Mouse (Mus musculus) lung, postnatal 4 days (tissue): ENCODE measurements around the gene Rgs14.

ENCODE experiments used
- DNase-seq, 2 experiments: peaks; one replicate each; pipeline ENCODE4 v3.0.0; 2021

The Rgs14 gene

DNA sequence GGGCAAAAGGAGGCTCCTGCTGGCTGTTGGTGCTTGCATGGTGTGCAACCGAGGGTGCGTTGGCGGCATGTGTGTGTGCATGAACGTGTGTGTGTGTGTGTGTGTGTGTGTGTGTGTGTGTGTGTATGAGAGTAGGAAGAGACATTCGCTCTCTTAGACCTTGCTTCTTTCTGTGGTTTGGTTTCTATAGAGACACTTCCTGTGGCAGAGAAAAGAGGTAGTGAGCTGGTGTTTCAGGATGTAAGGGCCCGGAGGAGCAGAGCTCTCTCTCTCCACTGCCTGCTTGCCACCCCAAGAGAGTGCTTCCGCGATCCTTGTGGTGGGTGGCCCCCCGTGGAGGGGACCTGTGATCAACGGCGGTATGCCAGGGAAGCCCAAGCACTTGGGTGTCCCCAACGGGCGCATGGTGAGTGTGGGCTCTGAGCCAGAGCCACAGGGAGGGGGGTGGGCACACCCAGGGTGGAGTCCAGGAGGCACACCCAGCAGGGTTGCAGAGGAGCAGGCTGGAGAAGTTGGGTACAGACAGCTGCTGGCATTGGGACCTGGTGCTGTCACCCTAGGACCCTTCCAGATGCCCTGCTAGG is at the start of gene Rgs14:
Gene Rgs14 (plus strand): TSS at position 202 of the 584 bp plus-strand sequence.
- DNase-seq = peak; percentile 53 to 61

DNA sequence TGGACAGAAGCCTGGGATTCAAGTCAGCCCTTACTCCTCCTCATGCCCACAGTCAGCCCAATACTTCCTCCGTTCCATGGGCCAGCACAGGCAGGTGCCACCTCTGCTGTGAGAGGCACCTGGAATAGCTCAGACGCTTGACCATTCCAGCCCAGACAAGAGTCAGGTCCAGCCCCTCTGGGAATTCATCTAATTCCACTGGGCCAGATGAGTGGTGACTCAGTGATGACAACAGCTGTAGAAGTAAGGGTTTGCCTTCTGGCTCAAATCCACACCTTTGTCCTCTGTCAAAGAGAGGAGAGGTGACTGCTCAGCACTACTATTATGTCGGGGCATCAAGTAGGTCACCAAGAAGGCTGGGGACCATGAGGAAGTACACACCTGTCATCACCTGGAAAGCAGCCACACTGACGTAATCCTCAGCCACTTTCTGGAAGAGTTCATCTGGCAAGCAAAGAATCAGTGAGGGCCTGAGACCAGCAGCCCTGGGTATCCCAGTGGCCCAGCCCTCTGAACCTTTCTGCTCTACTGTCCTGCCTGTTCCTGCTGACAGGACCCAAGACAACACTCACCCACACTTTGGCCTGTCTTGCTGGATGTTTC is 49.5 kb upstream of the Rgs14 start, which contains the start of gene Prelid1:
Gene Prelid1 (plus strand): TSS at position 570 of the 603 bp plus-strand sequence.
- DNase-seq = no peak

DNA sequence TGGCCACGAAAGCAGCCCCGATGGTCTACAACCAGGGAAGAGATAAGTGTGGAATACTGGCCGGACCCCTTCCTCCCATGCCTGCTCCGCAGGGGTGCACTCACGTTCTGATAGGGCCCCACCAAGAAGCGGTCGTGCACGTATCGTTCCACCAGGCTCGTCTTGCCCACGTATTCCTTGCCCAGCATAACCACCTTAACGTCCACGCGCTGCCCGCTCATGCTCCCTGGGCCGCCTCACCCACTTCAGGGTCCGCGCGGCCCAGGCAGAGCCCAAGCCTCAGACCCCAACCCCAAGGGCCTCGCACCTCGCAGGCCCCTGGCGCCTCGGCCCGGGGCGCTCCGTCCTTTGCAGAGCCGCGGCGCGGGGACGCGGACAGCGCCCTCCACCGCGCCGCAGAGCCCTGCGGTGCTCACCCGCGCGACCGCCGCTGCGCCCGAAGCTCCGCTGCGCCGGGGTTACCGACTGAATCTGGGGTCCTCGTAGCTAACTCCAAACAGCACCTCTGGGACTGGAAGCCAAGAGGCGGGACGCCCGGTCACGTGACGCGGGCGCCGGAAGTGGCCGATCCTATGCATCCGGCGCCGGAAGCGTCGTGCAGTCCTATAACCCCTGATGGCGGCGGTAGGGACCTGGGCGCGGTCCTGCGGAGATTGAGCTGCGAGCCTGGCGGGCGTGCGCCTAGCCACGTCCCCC is 48.0 kb upstream of the Rgs14 start, which contains the start of gene Rab24:
Gene Rab24 (minus strand): TSS at position 513 of the 696 bp plus-strand sequence.
- peak; percentile 92 to 94 for DNase-seq

DNA sequence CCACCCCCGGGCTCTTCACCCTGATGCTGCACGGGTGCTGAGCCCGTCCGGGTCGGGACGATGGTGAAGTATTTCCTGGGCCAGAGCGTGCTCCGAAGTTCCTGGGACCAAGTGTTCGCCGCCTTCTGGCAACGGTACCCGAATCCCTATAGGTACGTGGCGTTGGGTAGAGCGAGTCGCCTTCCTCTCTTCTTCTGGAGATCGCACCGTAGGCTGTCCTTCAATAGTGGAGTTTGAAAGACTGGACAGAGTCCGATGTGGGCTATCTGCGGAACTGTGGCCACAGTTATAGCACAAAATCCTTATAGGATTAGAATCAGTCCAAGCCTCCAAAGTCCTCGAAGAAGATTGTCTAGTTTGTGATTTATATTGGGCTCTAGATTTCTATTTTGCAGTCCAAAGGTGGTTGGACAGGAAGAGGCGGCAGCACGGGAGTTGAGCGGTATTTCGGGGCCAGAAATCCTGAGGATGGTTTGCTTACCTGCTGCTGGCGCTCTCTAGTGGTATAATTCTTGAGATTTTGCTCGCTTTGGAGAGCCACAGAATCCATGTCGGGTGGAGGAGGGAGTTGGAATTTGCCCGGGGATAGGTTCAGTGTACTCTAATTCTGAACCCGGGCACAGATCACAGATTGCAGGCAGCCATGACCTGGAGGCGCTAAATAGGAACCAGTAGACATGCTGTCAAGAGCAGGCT is 47.3 kb upstream of the Rgs14 start:
- peak in 1 of 2 experiments; percentile 57 for DNase-seq

DNA sequence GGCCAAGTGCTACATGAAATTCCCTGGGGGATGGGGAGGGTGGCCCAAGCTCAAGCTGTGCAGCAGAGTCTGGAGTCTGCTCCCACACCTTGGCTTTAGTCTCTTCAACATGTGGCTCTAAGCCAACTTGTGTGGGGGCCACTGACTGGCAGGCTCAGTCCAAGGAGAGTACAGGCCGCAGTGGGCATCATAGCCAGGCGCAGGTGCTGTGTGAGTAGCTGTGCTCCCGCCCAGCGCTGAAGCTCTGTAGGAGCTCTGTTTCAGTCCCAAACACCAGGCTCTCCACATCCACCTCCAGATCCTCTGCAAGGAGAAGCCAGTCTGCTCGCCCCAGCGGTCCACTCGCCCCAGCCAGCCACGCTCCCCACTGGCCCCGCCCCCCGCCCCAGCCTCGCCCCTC is 43.9 kb upstream of the Rgs14 start:
- DNase-seq = peak in 1 of 2 experiments; percentile 28

DNA sequence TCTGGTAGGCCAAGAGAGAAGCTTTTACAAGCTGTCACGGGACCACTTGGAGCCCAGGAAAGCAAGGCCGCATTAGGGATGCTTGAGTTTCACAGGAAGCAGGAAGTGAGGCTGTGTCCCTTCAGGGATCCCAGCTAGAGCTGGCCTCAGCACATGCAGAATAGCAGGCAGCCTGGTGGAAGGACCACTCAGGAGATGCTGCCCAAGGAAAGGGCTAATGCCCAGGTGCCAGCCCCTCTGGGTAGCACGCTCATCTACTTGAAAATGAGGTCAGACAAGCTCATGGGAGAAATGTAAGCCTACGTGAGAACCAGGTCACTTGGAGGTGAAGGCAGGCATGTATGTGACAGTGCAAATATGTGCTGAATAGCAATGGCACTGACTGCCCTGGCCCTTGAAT is 42.4 kb upstream of the Rgs14 start:
- peak in 1 of 2 experiments; percentile 16 for DNase-seq

DNA sequence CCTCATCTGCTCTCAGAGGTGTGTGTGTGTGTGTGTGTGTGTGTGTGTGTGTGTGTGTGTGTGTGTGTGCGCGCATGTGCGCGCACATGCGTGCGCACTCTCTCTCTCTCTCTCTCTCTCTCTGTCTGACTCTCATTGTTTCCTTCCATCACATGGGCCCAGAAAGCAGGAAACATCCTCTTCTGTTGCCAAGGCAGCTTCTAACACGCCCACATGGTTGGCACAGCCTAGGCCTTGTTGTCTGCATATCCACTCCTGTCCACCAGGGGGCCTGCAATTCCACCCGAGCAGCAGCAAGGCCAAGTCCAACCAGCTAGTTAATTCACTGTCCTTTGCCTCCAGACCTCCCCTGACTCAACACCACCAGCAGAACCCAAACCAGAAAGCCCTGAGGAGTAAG is 41.9 kb upstream of the Rgs14 start:
- peak; percentile 90 to 93 for DNase-seq

DNA sequence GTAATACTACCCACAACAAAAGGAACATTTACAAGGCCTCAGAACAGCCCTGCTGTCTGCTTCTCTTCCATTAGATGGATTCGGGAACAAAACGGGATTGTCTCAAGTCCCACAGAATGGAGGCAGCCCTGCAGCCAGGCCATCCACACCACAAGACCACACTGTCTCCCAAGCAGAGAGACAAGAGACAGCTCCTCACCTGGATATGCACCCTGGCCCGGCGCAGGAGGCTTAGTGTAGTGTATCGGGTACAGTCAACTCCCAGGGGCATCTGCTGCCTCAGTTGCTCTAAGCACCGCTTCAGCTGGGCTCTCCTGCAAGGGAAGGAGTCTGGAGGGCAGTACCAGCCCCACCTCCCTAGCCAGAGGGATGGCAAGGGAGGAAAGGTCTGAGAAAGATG is 41.4 kb upstream of the Rgs14 start:
- no peak for DNase-seq

DNA sequence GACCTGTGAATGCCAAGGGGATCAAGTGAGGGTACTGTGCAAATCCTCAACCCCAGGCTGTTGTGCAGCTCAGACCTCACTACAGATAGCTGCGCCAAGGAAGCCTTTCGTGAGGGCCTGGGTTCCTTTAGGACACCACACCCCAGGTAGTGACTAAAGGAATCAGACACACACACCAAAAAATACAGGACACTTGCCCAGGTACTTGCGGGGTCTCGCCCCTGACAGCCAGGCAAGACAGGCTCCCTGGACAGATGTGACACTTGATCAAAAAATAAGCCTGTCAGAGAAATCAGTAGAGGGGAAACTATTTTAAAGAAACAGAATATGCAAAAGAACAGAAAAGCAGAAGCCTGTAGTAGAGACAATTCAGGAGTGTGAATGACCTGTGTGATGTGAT is 40.9 kb upstream of the Rgs14 start:
- DNase-seq = peak in 1 of 2 experiments; percentile 17

DNA sequence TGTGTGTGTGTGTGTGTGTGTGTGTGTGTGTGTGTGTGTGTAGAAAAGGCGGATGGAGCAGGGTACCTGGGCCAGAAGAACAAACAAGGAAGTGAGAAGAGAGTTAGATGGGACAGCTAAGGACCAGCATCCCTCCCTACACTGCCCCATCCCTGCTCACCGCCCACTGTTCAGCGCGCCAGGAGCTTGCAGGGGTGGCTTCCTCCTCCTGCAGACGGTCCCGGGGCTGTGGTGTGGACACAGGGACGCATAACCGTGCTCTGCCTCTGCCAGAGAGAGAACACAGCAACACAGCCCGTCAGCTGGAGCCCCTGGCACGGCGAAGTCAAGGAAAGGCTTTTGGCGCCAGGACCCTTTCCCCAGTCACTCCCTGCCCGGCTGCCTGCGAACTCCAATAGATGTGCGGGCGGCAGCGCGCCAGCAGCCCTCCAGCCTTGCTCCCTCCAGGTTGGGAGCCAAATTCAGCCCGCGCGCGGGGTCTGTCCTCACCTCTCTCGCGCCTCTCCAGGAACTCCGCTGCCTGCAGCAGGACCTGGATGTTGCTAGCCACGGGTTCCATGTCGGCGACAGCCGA is 40.3 kb upstream of the Rgs14 start:
- DNase-seq = peak; percentile 35 to 65

DNA sequence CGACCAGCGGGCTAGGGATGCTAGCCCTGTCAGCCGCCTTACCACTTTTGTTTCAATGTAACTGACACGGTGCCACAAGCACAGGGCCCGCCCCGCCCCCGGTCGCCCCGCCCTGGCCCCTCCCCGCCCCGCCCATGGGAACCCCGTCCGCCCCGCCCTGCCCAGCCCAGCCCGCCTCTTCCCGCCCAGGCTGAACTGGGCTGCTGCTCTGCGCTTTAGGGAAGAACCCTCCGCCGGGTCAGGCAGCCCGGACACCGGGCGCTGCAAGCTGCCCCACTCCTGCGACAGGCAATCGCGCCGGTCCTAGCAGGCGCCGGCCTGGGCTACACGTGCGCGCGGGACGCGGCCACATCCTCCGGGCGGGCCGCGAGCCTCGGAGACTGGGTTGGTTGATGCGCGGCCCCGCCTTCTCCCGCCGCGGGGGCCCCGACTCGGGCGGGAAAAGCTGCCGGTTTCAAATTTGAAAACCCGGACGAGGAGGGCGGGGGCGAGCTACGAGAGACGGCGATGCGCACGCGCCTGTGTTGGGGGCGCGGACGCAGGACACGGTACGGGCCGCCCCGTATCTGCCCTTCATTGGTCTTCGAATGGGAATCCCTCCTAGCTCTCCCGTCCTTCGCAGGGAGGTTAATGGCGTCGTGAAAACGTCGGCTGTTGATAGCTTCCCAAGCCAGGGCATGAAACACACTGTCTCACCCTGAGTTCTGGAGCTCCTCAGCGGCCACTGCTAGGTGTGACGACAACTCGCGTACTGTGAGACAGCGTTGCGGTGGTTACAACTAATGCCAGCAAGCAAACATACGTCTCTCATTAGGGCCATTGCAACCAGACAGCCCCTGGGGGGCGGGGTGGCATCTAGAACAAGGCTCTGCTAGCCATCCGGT is 39.6 kb upstream of the Rgs14 start, which contains the start of gene Mxd3:
Gene Mxd3 (minus strand): TSS at position 141 of the 884 bp plus-strand sequence.
- DNase-seq = peak; percentile 88 to 92

DNA sequence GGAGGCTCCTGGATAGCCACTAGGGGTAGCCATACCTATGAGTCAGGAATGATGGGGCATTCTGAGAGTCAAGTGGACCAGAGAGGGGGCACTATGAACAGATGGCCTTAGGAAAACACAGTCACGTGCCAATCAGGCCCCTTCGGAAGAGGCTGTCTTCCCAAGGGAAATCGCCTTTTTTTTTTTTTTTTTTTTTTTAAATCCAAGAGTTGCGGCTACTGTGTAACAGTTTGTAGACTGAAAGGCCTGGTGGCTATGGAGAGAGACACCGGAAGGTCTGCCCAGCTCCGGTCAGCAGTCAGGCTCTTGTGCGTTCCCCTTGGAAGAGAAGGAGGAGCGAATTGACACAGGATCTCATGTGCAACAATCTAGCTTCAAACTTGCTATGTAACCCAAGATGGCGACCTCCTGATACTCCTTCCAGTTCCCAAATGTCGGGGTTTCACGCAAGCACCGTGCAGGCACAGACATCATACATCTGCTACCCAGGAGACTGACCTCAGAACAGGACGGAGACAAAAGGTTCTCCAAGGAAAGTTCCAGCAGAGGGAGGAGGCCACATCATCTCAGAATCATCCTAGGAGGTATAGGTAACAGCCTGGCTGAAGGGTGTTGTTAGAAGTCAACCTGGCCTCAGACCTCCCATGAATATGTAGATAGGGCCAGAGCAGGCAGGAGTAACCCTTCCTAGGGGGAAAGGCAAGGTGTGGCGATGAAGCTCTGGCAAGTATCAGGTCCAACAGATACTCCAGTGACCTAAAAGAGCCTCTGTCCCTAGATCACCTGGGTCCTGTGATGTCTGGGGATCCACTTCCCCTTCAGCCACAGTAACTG is 38.7 kb upstream of the Rgs14 start:
- DNase-seq = peak in 1 of 2 experiments; percentile 12

DNA sequence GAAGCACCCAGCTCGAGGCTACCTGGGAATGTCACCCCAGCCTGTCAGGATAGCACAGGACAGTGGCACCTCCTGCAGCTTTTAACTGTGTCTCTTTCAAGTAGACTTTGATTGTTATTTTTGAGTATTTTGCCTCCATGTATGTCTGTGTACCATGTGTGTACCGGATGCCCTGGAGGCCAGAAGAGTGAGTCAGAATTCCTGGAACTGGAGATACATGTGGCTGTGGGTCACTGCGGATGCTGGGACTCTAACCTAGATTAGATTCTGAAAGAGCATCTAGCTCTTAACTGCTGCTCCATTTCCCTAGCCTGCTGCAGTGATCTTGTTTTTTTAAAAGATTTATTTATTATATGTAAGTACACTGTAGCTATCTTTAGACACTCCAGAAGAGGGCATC is 37.2 kb upstream of the Rgs14 start:
- DNase-seq = no peak

DNA sequence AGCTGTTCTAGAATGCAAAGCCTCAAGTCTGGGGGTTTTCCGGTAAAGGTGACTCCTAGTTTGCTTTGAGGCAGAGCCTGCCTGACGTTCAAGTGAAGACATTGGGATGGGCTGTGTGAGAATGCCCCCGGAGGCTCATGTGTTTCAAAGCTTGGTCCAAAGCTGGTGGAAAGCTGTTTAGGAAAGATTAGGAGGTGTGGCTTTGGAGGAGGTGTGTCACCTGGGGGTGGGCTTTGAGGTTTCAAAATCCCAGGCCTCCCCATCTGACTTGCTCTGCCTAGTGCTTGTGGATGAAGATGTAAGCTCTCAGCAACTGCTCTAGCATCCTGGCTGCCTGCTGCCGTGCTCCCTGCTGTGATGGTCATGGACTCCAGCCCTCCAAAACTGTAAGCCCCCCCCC is 33.8 kb upstream of the Rgs14 start:
- DNase-seq = no peak

DNA sequence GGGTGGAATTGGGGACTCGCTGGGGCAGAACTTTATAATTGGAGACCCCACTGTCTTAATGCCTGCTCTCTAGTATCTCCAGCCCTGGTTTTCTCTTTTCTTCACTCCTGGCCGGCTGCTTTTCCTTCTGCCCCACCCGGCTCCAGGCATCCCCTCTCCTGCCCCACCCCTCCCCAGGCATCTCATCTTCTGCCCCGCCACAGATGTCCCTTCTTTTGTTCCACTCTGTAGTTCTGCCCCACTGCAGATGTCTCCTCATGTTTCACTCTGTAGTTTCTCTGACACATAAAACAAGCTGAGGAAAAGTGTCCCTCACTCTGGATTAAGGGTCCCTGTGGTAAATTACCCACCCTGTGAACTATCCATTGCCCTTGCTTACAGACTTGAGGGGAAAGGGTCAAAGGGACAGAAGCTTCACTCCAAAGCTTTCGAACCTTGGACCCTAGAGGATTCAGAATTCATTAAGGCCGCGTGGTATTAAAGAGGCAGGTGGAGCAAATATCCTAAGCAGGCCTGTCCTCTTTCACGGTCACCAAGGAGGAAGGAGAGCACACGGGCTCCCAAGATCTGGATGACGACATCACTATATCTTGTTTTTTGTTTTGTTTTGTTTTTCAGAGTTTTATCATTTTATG is 32.1 kb upstream of the Rgs14 start:
- no peak for DNase-seq

DNA sequence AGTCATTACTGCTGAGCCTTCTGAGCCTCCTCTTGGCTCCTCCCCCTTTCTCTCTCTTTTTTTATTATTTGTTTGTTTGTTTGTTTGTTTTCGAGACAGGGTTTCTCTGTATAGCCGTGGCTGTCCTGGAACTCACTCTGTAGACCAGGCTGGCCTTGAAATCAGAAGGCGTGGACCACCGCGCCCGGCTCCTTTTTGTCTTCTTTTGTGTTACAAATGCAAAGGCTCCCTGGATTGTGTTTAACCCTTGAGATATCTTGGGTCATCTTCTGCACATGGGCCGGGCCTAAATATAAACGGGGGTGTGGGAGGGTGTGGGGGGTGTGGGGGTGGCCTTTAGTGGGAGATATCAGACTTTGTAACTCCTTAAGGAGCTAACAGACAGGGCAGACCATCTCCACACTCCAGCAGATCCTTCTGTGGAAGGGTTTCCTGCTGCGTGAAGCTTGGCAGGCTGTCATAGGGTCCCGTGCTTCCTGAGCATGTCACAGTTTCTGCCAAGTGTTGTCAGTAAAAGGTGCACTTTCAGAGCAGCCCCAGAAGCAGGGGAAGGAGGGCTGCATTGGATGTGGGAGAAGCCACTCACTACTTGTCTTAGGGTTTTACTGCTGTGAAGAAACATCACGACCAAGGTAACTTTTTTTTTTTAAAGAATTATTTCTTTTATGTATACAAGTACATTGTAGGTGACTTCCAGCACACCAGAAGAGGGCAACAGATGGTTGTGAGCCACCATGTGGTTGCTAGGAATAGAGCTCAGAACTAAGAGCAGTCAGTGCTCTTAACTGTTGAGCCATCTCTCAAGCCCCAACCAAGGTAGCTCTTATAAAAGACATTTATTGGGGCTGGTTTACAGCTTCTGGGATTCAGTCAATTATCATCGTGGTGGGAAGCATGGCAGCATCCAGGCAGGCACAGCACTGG is 31.1 kb upstream of the Rgs14 start:
- no peak for DNase-seq

DNA sequence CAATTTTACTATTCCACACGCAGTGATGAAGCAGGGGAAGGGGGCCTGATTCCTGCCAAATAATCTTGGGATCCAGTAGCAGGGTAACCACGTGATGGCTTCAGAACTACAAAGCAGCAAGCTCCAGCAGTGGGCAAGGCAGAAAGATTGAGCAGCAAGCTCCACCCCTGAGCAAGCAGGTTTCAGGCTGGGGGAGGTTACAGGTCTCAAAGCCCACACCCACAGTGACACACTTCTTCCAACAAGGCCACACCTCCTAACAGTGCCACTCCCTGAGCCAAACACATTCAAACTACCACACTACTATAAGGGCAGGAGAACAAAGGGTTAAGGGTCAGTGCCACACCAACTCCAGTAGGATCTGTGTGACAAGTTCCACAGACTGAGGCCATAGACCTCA is 30.3 kb upstream of the Rgs14 start:
- DNase-seq = no peak

DNA sequence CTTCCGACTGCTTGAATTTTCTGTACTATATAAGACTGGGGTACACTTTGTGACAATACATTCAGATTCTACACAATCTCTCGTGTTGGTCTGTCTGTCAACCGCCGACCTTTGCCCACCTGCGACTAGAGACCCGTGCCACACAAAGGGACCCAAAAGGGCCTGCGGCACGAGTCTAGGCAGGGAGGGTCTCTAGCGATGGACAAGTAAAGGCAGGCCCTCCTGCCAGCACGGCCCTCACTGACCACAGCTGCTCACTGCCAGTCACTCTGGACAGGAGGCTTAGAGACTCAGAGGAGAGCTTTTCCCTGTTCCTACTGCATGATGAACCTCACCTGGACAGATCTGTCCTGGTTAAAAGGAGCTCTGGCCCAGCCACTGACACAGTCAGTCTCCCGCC is 27.1 kb upstream of the Rgs14 start:
- no peak for DNase-seq

DNA sequence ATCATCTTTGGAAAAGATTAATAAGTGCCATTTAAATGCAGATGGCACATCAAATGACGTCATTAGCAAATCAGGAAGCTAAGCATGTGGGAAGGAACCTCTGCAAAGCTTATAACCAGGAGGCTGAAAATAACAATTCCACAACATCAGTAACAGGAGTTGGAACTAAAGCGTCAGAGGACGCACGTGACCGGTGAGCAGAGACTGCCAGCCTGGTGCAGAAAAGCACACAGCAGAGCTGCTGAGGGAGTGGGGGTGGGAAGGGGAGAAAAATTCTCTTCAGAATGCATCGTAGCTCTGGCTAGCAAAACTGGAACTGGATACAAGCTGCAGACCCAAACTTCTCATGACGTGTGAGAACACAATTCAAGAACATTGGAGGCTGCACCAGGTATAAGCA is 25.2 kb upstream of the Rgs14 start:
- DNase-seq = no peak
